Mouse (Mus musculus) liver, embryonic 14.5 days (tissue): ENCODE measurements around the gene Clstn2.

ENCODE experiments used
- CTCF ChIP-seq: IDR thresholded peaks from 2 replicates; pipeline ENCODE4 v1.5.1; 2016; ENCODE audit warnings: antibody characterized with exemption, low read depth, control low read depth
- EP300 ChIP-seq: IDR thresholded peaks from 2 replicates; pipeline ENCODE4 v1.6.1; 2016; ENCODE audit warnings: antibody characterized with exemption, low read depth

GRCm38 (mm10) chr9:97481187-97481586 lies 551.8 kb downstream of the Clstn2 start:
- TF ChIP-seq CTCF: no peak
- no peak for TF ChIP-seq EP300
